Comparison of ENCODE assay signal across 8 mouse cellular contexts in the genomic region with DNA sequence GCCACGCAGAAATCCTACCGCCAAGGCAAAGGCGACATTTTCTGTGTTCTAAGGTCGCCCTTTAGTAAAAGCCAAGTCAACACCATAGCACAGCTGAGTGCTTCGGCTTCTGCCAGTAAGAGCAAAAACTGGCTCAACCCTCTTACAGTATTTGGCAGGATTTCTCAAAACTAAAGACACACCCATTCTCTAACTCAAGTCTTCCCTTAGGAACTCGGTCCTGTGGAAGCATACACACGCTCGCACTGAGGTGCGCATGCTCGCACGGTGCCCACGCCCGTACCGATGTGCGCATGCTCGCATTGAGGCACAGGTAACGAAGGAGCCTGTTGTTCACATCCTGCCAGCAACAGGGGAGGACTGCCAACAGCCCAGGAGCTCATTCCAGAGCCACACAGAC. TPM values are rescaled to one million over a fixed set of nuclear protein-coding genes. Genes with fewer than 3 reads are reported as not detected.
A peak's percentile ranks its signal among the peaks of the same experiment; 100 is the strongest.
DNase-seq lines count a peak whose midpoint lies in the region; ATAC-seq lines count a peak whose summit lies in the region.

No protein-coding gene starts in this region.

- H3K4me2 ChIP-seq in heart, embryonic 12.5 days = no peak overlapping the region
- peak overlapping the region; percentile 23; the same call in 1 of the 2 replicates for H3K4me2 ChIP-seq in stomach, embryonic 16.5 days (ENCODE audit: low read depth, low read length)

- H3K4me1 ChIP-seq in heart, embryonic 12.5 days (replicated peaks) = peaks cover 38% of the 10 kb centered on the region
- H3K4me1 ChIP-seq in stomach, embryonic 16.5 days (ENCODE audit: control insufficient read depth, insufficient read depth, low read length) = peaks cover 28% of the 10 kb centered on the region

- no peaks in the 10 kb centered on the region for H3K27me3 ChIP-seq in heart, embryonic 12.5 days (replicated peaks)
- H3K27me3 ChIP-seq in stomach, embryonic 16.5 days (ENCODE audit: control insufficient read depth, insufficient read depth, low read length) = no peaks in the 10 kb centered on the region

- H3K9me3 ChIP-seq in heart, embryonic 12.5 days (replicated peaks) = no peaks in the 10 kb centered on the region
- H3K9me3 ChIP-seq in stomach, embryonic 16.5 days (replicated peaks; ENCODE audit: control insufficient read depth, low read length) = no peaks in the 10 kb centered on the region

- H3K27ac ChIP-seq in heart, embryonic 12.5 days (ENCODE audit: poor library complexity, severe bottlenecking) = peak overlapping the region; percentile 14; the same call in 1 of the 2 replicates
- peak overlapping the region; percentile 38 for H3K27ac ChIP-seq in stomach, embryonic 16.5 days (ENCODE audit: low read length)

- no peak overlapping the region for H3K9ac ChIP-seq in heart, embryonic 12.5 days
- no peak overlapping the region for H3K9ac ChIP-seq in stomach, embryonic 16.5 days (ENCODE audit: low read length)

- WGBS in heart, embryonic 12.5 days = 73% methylated on average over 17 of the region's 17 CpGs
- WGBS in stomach, embryonic 16.5 days = 60% methylated on average over 17 of the region's 17 CpGs

- peak; percentile 61 for DNase-seq in adrenal gland, postnatal 10 days
- DNase-seq in adrenal gland, adult 8-10 months = no peak
- DNase-seq in urinary bladder, postnatal 14 days (ENCODE audit: low spot score) = peak; percentile 64
- DNase-seq in urinary bladder, adult 2 months (ENCODE audit: low spot score) = no peak
- DNase-seq in lung, adult 18-20 months = peak; percentile 91 to 92
- no peak for DNase-seq in c-Kit-positive CD71-positive TER-119-positive erythroid progenitor cells, embryonic 14.5 days (ENCODE audit: low spot score)

- H3K4me3 ChIP-seq in heart, embryonic 12.5 days = no peak overlapping the region
- no peak overlapping the region for H3K4me3 ChIP-seq in stomach, embryonic 16.5 days (replicated peaks; ENCODE audit: low read length)

- no peaks in the 10 kb centered on the region for H3K36me3 ChIP-seq in heart, embryonic 12.5 days
- no peaks in the 10 kb centered on the region for H3K36me3 ChIP-seq in stomach, embryonic 16.5 days (ENCODE audit: control insufficient read depth, insufficient read depth, low read length)

- ATAC-seq in heart, embryonic 12.5 days (ENCODE audit: insufficient number of reproducible peaks, low FRiP score) = no peak
- ATAC-seq in stomach, embryonic 16.5 days (ENCODE audit: insufficient read depth, low FRiP score) = peak; percentile 49; the same call in 1 of the 2 replicates

RNA-seq across cellular contexts. Expression of gene Smad5, which starts 20.5 kb away (rescaled TPM):
- 10 to 100 TPM; 51.6 to 59.0 TPM for total RNA-seq in adrenal gland, postnatal 10 days (2021)
- total RNA-seq in adrenal gland, adult 8-10 months (2022) = 10 to 100 TPM; 49.7 to 68.6 (median 58.2) TPM
- polyA plus RNA-seq in urinary bladder, adult 2 months (2012; rRNA removed) = 21.9 and 25.7 TPM in 2 replicates
- polyA plus RNA-seq in heart, embryonic 12.5 days (2016; fragmentation: Nextera tagmentation; extraction: Ambion mirVana) = 24.3 and 25.7 TPM in 2 replicates
- polyA plus RNA-seq in stomach, embryonic 16.5 days (2015; fragmentation: Nextera tagmentation; extraction: Ambion mirVana) = 26.7 and 27.8 TPM in 2 replicates

Comparison
In these comparisons a context has a peak if more than half of its experiments do, and no peak if none do; other contexts are left out.
1. DNase-seq: peak in adrenal gland, postnatal 10 days (single experiment), urinary bladder, postnatal 14 days (single experiment) and lung, adult 18-20 months (2 of 2); none in adrenal gland, adult 8-10 months (single experiment), urinary bladder, adult 2 months (single experiment) and c-Kit-positive CD71-positive TER-119-positive erythroid progenitor cells, embryonic 14.5 days (single experiment).